Mouse (Mus musculus): ENCODE results near the gene Hoxa6. TPM values are rescaled to one million over a fixed set of nuclear protein-coding genes. Genes with fewer than 3 reads are reported as not detected.

Hoxa6 gene
- polyA plus RNA-seq, 1 experiment from 2014 or later = not detected

DNA sequence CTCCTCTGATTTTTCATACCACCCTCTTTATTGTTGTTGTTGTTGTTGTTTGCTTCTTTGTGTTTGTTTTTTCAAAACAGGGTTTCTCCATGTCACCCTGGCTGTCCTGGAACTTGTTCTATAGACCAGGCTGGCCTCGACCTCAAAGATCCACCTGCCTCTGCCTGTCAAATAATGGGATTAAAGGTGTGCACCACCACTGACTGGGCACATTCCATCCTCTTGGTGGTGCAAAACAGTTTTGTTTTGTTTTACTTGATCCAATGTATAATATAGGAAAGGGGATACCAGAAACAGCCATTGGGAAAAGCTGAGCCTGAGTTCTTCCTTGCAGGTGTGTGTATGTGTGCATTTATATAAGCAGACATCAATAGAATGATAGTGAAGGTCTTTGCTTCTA is 22.0 kb downstream of the Hoxa6 start:
- peaks cover 100% of the 10 kb centered on the region for H3K27me3 ChIP-seq (ENCODE audit: control insufficient read depth, insufficient read depth, low read length)

GRCm38 (mm10) chr6:52185834-52186233 is 22.7 kb downstream of the Hoxa6 start:
- WGBS = 11% methylated on average over 3 of the region's 3 CpGs
- Histone ChIP-seq H3K4me1 (ENCODE audit: control insufficient read depth in 2 of 2, insufficient read depth in 2 of 2, low read length in 2 of 2) (no peaks in the 10 kb centered on the region), H3K9me3 (ENCODE audit: control insufficient read depth, low read length) (no peaks in the 10 kb centered on the region), H3K36me3 (ENCODE audit: control insufficient read depth, insufficient read depth, low read length) (no peaks in the 10 kb centered on the region), H3K4me3 (ENCODE audit: control insufficient read depth in 1 of 2, insufficient read depth in 1 of 2, low read depth in 1 of 2, low read length in 2 of 2) (no peak overlapping the region), H3K4me2 (ENCODE audit: low read length) (no peak overlapping the region), H3K27ac (replicated peaks in 1 of 2; ENCODE audit: control insufficient read depth in 1 of 2, insufficient read depth in 1 of 2, low read depth in 2 of 2, low read length in 2 of 2) (no peak overlapping the region), H3K9ac (ENCODE audit: low read length) (no peak overlapping the region), H3K27me3 (ENCODE audit: control insufficient read depth, insufficient read depth, low read length) (peaks cover 100% of the 10 kb centered on the region)
- no peak for ATAC-seq (ENCODE audit: insufficient number of reproducible peaks, insufficient read depth, low FRiP score, low read depth)

More for the DNA sequence above, 22.0 kb downstream of the Hoxa6 start:
- no peak overlapping the region for H3K27ac ChIP-seq (replicated peaks in 1 of 2; ENCODE audit: control insufficient read depth in 1 of 2, insufficient read depth in 1 of 2, low read depth in 2 of 2, low read length in 2 of 2)
- no peaks in the 10 kb centered on the region; a peak in 1 of 4 replicates for H3K4me1 ChIP-seq (ENCODE audit: control insufficient read depth in 2 of 2, insufficient read depth in 2 of 2, low read length in 2 of 2)
- H3K4me3 ChIP-seq (ENCODE audit: control insufficient read depth in 1 of 2, insufficient read depth in 1 of 2, low read depth in 1 of 2, low read length in 2 of 2) = no peak overlapping the region
- no peak overlapping the region for H3K9ac ChIP-seq (ENCODE audit: low read length)
- no peaks in the 10 kb centered on the region for H3K9me3 ChIP-seq (ENCODE audit: control insufficient read depth, low read length)
- no peaks in the 10 kb centered on the region for H3K36me3 ChIP-seq (ENCODE audit: control insufficient read depth, insufficient read depth, low read length)
- H3K4me2 ChIP-seq (ENCODE audit: low read length) = no peak overlapping the region
- ATAC-seq (ENCODE audit: insufficient number of reproducible peaks, insufficient read depth, low FRiP score, low read depth) = no peak
- 18% methylated on average over 1 of the region's 1 CpGs for WGBS

DNA sequence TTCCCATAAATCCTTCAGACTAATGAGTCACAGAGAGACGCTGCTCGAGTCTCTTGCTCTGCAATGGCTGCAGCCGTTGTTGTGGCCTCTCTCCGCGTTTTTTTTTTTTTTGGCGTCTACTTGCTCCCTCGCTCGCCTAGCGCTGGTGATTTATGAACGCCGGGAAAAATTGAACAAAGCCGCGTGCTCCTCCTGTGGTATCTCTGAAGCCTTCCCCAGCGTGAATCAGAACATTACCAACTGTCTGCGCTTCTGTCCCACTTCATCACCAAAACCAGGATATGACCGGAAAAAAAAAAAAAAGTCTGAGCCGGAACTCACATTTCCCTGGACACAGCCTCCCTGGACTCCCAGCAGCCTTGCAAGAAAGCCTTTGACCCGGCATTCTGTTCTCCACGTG is 23.3 kb downstream of the Hoxa6 start:
- peaks cover 100% of the 10 kb centered on the region for H3K27me3 ChIP-seq (ENCODE audit: control insufficient read depth, insufficient read depth, low read length)
- H3K36me3 ChIP-seq (ENCODE audit: control insufficient read depth, insufficient read depth, low read length) = no peaks in the 10 kb centered on the region
- no peaks in the 10 kb centered on the region for H3K4me1 ChIP-seq (ENCODE audit: control insufficient read depth in 2 of 2, insufficient read depth in 2 of 2, low read length in 2 of 2)
- no peak for ATAC-seq (ENCODE audit: insufficient number of reproducible peaks, insufficient read depth, low FRiP score, low read depth)
- 4% methylated on average over 19 of the region's 19 CpGs for WGBS
- no peak overlapping the region for H3K4me3 ChIP-seq (ENCODE audit: control insufficient read depth in 1 of 2, insufficient read depth in 1 of 2, low read depth in 1 of 2, low read length in 2 of 2)
- no peaks in the 10 kb centered on the region for H3K9me3 ChIP-seq (ENCODE audit: control insufficient read depth, low read length)
- no peak overlapping the region for H3K4me2 ChIP-seq (ENCODE audit: low read length)
- no peak overlapping the region for H3K27ac ChIP-seq (replicated peaks in 1 of 2; ENCODE audit: control insufficient read depth in 1 of 2, insufficient read depth in 1 of 2, low read depth in 2 of 2, low read length in 2 of 2)
- no peak overlapping the region for H3K9ac ChIP-seq (ENCODE audit: low read length)

DNA sequence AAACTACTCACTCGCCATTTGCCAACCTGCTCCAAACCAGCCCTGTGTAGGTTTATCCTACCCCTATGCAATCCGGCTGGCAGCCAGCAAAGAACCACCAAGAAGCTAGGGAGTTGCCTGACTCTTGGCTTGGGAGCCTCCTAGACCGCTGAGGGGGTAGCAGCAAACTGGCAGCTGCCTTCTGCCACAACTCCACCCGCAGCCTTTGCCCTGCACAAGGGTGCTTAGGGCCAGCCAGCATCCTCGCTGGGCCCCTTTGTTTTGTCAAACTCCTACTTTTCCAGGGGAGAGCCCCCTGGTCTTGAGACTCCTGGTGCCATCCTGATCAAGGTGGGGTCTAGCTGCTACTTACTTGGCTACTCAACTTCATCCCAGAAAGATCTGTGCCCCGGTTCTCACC is 23.9 kb downstream of the Hoxa6 start:
- no peaks in the 10 kb centered on the region for H3K4me1 ChIP-seq (ENCODE audit: control insufficient read depth in 2 of 2, insufficient read depth in 2 of 2, low read length in 2 of 2)
- H3K4me2 ChIP-seq (ENCODE audit: low read length) = no peak overlapping the region
- no peaks in the 10 kb centered on the region for H3K9me3 ChIP-seq (ENCODE audit: control insufficient read depth, low read length)
- no peak overlapping the region for H3K4me3 ChIP-seq (ENCODE audit: control insufficient read depth in 1 of 2, insufficient read depth in 1 of 2, low read depth in 1 of 2, low read length in 2 of 2)
- H3K27me3 ChIP-seq (ENCODE audit: control insufficient read depth, insufficient read depth, low read length) = peaks cover 100% of the 10 kb centered on the region
- 3% methylated on average over 6 of the region's 6 CpGs for WGBS
- no peak for ATAC-seq (ENCODE audit: insufficient number of reproducible peaks, insufficient read depth, low FRiP score, low read depth)
- no peak overlapping the region for H3K27ac ChIP-seq (replicated peaks in 1 of 2; ENCODE audit: control insufficient read depth in 1 of 2, insufficient read depth in 1 of 2, low read depth in 2 of 2, low read length in 2 of 2)
- no peaks in the 10 kb centered on the region for H3K36me3 ChIP-seq (ENCODE audit: control insufficient read depth, insufficient read depth, low read length)
- H3K9ac ChIP-seq (ENCODE audit: low read length) = no peak overlapping the region

DNA sequence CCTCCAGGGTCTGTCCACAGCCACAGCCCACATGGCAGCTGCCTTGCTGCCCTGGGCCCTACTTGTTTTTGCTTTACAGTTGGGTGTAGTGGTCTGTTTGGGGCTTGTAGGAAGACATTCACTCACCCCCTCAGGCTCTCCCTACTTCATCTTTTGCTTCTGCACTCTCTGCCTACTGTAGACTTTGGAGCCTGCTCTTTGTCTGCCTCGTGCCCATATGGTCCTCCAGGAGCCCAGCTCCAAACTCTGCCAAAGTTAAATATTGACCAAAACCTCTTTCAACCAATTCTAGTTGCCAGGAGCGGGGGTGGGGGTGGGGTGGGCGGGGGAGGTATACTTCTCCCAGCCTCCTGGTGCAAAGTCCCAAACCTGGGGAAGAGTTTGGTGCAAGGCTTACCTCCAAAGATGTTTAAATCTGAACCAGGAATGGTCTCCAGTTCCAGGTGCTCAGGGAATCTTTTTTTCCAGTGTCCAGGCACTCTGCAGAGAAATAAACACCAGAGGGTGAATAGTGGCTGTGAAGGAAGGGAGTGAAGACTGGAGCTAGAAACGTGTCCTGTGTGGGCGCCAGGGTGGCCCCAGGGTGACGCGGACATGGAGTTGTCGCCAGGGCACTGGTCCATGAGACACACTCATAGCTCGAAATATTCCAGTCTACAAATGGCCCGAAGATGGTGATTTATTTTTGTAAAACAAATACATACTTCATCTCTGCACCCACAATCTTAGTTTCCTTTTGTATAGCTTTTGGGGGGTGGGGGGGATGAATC is 25.0 kb downstream of the Hoxa6 start:
- Histone ChIP-seq H3K36me3 (ENCODE audit: control insufficient read depth, insufficient read depth, low read length) (no peaks in the 10 kb centered on the region), H3K4me2 (ENCODE audit: low read length) (no peak overlapping the region), H3K27me3 (ENCODE audit: control insufficient read depth, insufficient read depth, low read length) (peaks cover 100% of the 10 kb centered on the region), H3K27ac (replicated peaks in 1 of 2; ENCODE audit: control insufficient read depth in 1 of 2, insufficient read depth in 1 of 2, low read depth in 2 of 2, low read length in 2 of 2) (no peak overlapping the region), H3K9ac (ENCODE audit: low read length) (no peak overlapping the region), H3K4me1 (ENCODE audit: control insufficient read depth in 2 of 2, insufficient read depth in 2 of 2, low read length in 2 of 2) (no peaks in the 10 kb centered on the region), H3K9me3 (ENCODE audit: control insufficient read depth, low read length) (no peaks in the 10 kb centered on the region), H3K4me3 (ENCODE audit: control insufficient read depth in 1 of 2, insufficient read depth in 1 of 2, low read depth in 1 of 2, low read length in 2 of 2) (no peak overlapping the region)
- ATAC-seq (ENCODE audit: insufficient number of reproducible peaks, insufficient read depth, low FRiP score, low read depth) = no peak
- 17% methylated on average over 10 of the region's 10 CpGs for WGBS

- Histone ChIP-seq H3K27ac (replicated peaks in 1 of 2; ENCODE audit: control insufficient read depth in 1 of 2, insufficient read depth in 1 of 2, low read depth in 2 of 2, low read length in 2 of 2) (no peak overlapping the region), H3K36me3 (ENCODE audit: control insufficient read depth, insufficient read depth, low read length) (no peaks in the 10 kb centered on the region), H3K27me3 (ENCODE audit: control insufficient read depth, insufficient read depth, low read length) (peaks cover 100% of the 10 kb centered on the region), H3K9ac (ENCODE audit: low read length) (no peak overlapping the region), H3K4me1 (ENCODE audit: control insufficient read depth in 2 of 2, insufficient read depth in 2 of 2, low read length in 2 of 2) (no peaks in the 10 kb centered on the region), H3K4me3 (ENCODE audit: control insufficient read depth in 1 of 2, insufficient read depth in 1 of 2, low read depth in 1 of 2, low read length in 2 of 2) (no peak overlapping the region), H3K4me2 (ENCODE audit: low read length) (no peak overlapping the region), H3K9me3 (ENCODE audit: control insufficient read depth, low read length) (no peaks in the 10 kb centered on the region)
- 24% methylated on average over 1 of the region's 1 CpGs for WGBS
- ATAC-seq (ENCODE audit: insufficient number of reproducible peaks, insufficient read depth, low FRiP score, low read depth) = no peak
These were observed 25.7 kb downstream of the Hoxa6 start for GRCm38 (mm10) chr6:52182793-52183192.

DNA sequence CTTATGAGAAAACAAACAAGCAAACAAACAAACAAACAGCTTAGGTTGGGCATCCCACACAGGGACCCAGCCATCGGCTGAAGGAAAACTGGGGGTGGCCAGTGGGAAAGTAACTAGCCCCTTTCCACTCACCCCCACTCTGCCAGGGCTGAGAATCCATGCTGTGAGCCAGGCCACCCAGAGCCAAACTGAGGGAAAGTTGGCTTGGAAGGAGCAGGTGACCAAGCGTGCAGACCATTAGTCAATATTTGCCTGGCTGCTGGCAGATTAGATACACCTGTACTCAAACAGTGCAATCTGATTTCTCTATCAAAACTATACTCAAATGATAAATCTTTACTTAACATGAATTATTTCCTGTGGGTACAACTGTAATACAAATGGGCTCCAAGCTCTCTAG is 26.5 kb downstream of the Hoxa6 start:
- Histone ChIP-seq H3K9ac (ENCODE audit: low read length) (no peak overlapping the region), H3K4me1 (ENCODE audit: control insufficient read depth in 2 of 2, insufficient read depth in 2 of 2, low read length in 2 of 2) (no peaks in the 10 kb centered on the region), H3K27ac (replicated peaks in 1 of 2; ENCODE audit: control insufficient read depth in 1 of 2, insufficient read depth in 1 of 2, low read depth in 2 of 2, low read length in 2 of 2) (no peak overlapping the region), H3K27me3 (ENCODE audit: control insufficient read depth, insufficient read depth, low read length) (peaks cover 100% of the 10 kb centered on the region), H3K4me3 (ENCODE audit: control insufficient read depth in 1 of 2, insufficient read depth in 1 of 2, low read depth in 1 of 2, low read length in 2 of 2) (no peak overlapping the region), H3K9me3 (ENCODE audit: control insufficient read depth, low read length) (no peaks in the 10 kb centered on the region), H3K4me2 (ENCODE audit: low read length) (no peak overlapping the region), H3K36me3 (ENCODE audit: control insufficient read depth, insufficient read depth, low read length) (no peaks in the 10 kb centered on the region)
- WGBS = 30% methylated on average over 2 of the region's 2 CpGs
- ATAC-seq (ENCODE audit: insufficient number of reproducible peaks, insufficient read depth, low FRiP score, low read depth) = no peak

- Histone ChIP-seq H3K4me1 (ENCODE audit: control insufficient read depth in 2 of 2, insufficient read depth in 2 of 2, low read length in 2 of 2) (no peaks in the 10 kb centered on the region), H3K27ac (replicated peaks in 1 of 2; ENCODE audit: control insufficient read depth in 1 of 2, insufficient read depth in 1 of 2, low read depth in 2 of 2, low read length in 2 of 2) (no peak overlapping the region), H3K4me3 (ENCODE audit: control insufficient read depth in 1 of 2, insufficient read depth in 1 of 2, low read depth in 1 of 2, low read length in 2 of 2) (no peak overlapping the region), H3K9me3 (ENCODE audit: control insufficient read depth, low read length) (no peaks in the 10 kb centered on the region), H3K27me3 (ENCODE audit: control insufficient read depth, insufficient read depth, low read length) (peaks cover 100% of the 10 kb centered on the region), H3K4me2 (ENCODE audit: low read length) (no peak overlapping the region), H3K36me3 (ENCODE audit: control insufficient read depth, insufficient read depth, low read length) (no peaks in the 10 kb centered on the region), H3K9ac (ENCODE audit: low read length) (no peak overlapping the region)
- WGBS = 13% methylated on average over 3 of the region's 3 CpGs
- no peak for ATAC-seq (ENCODE audit: insufficient number of reproducible peaks, insufficient read depth, low FRiP score, low read depth)
These were observed 27.8 kb downstream of the Hoxa6 start for GRCm38 (mm10) chr6:52180726-52181125.
